ENCODE assay signal across 14 mouse cellular contexts in the genomic region with DNA sequence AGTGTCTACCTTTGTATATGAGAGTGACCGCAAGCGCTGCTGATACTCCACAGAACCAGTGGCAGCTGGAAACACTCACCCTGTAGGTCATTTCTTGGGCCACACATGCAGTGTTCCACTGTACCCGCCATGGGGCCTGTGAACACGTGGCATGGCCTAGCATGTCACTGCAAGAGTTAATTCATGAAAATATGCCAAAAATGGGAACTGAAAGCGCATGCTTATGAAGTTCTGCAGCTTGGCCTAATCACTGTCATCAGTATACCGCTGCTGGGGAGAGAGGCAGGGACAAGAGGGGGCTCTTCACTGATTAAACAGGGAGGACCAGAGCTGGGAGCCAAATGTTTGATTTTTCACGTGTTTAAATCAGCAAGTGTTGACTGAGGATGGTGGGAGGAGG.
A peak's percentile ranks its signal among the peaks of the same experiment; 100 is the strongest.
DNase-seq lines count a peak whose midpoint lies in the region; ATAC-seq lines count a peak whose summit lies in the region.
"Had no signal": no experiment of that assay in that cellular context is flagged by ENCODE, and none has a peak within 500 bp of the region (broad histone marks: within the 10 kb centered on the region; RNA-seq: fewer than 3 reads in every experiment).

No protein-coding gene starts in this region.

- no peak overlapping the region for H3K4me2 ChIP-seq in hindbrain, embryonic 16.5 days (ENCODE audit: low read length)
- no peak overlapping the region for H3K4me2 ChIP-seq in midbrain, embryonic 14.5 days (ENCODE audit: low read length)
- H3K4me2 ChIP-seq in stomach, embryonic 14.5 days (replicated peaks; ENCODE audit: low read depth, low read length): no peak overlapping the region
- H3K4me2 ChIP-seq: liver, embryonic 12.5 days had no signal

- H3K4me3 ChIP-seq in hindbrain, embryonic 10.5 days: no peak overlapping the region
- H3K4me3 ChIP-seq in hindbrain, embryonic 16.5 days (ENCODE audit: low read length): no peak overlapping the region
- no peak overlapping the region for H3K4me3 ChIP-seq in midbrain, embryonic 10.5 days
- H3K4me3 ChIP-seq in midbrain, embryonic 14.5 days (replicated peaks; ENCODE audit: low read depth, low read length): no peak overlapping the region
- no peak overlapping the region for H3K4me3 ChIP-seq in stomach, embryonic 14.5 days (ENCODE audit: low read depth, low read length)
- H3K4me3 ChIP-seq: left cerebral cortex, adult 2 months; liver, embryonic 12.5 days had no signal

- no peaks in the 10 kb centered on the region for H3K27me3 ChIP-seq in hindbrain, embryonic 10.5 days (ENCODE audit: insufficient read depth, poor library complexity, severe bottlenecking)
- no peaks in the 10 kb centered on the region for H3K27me3 ChIP-seq in hindbrain, embryonic 16.5 days (replicated peaks; ENCODE audit: control insufficient read depth, insufficient read depth, low read length)
- H3K27me3 ChIP-seq in midbrain, embryonic 10.5 days (ENCODE audit: low read depth, poor library complexity, severe bottlenecking): no peaks in the 10 kb centered on the region
- H3K27me3 ChIP-seq in midbrain, embryonic 14.5 days (ENCODE audit: control insufficient read depth, insufficient read depth, low read length): no peaks in the 10 kb centered on the region
- no peaks in the 10 kb centered on the region for H3K27me3 ChIP-seq in stomach, embryonic 14.5 days (ENCODE audit: control insufficient read depth, insufficient read depth, low read length)
- H3K27me3 ChIP-seq: liver, embryonic 12.5 days had no signal

- WGBS in hindbrain, embryonic 10.5 days: 86% methylated on average over 7 of the region's 7 CpGs
- WGBS in hindbrain, embryonic 16.5 days: 69% methylated on average over 7 of the region's 7 CpGs
- WGBS in midbrain, embryonic 10.5 days: 85% methylated on average over 7 of the region's 7 CpGs
- 78% methylated on average over 7 of the region's 7 CpGs for WGBS in midbrain, embryonic 14.5 days
- 25% methylated on average over 7 of the region's 7 CpGs for WGBS in stomach, embryonic 14.5 days

- H3K36me3 ChIP-seq in hindbrain, embryonic 10.5 days: no peaks in the 10 kb centered on the region
- no peaks in the 10 kb centered on the region for H3K36me3 ChIP-seq in hindbrain, embryonic 16.5 days (ENCODE audit: control insufficient read depth, insufficient read depth, low read length)
- no peaks in the 10 kb centered on the region for H3K36me3 ChIP-seq in midbrain, embryonic 10.5 days
- H3K36me3 ChIP-seq in midbrain, embryonic 14.5 days (ENCODE audit: control insufficient read depth, insufficient read depth, low read length): no peaks in the 10 kb centered on the region
- no peaks in the 10 kb centered on the region for H3K36me3 ChIP-seq in stomach, embryonic 14.5 days (ENCODE audit: control insufficient read depth, insufficient read depth, low read length)
- H3K36me3 ChIP-seq: liver, embryonic 12.5 days had no signal

- H3K27ac ChIP-seq in hindbrain, embryonic 10.5 days: 0 out of 2 replicates have a peak overlapping the region, but pooled peaks have one; percentile 29
- H3K27ac ChIP-seq in hindbrain, embryonic 16.5 days (ENCODE audit: low read depth, low read length): no peak overlapping the region
- peak overlapping the region; percentile 9; the same call in 1 of the 2 replicates for H3K27ac ChIP-seq in midbrain, embryonic 10.5 days (replicated peaks)
- H3K27ac ChIP-seq in midbrain, embryonic 14.5 days (replicated peaks; ENCODE audit: low read depth, low read length): no peak overlapping the region
- H3K27ac ChIP-seq in stomach, embryonic 14.5 days (ENCODE audit: low read length): peak overlapping the region; percentile 52; the same call in 1 of the 2 replicates
- H3K27ac ChIP-seq: left cerebral cortex, adult 2 months; liver, embryonic 12.5 days had no signal

- no peak overlapping the region for H3K9ac ChIP-seq in hindbrain, embryonic 16.5 days (ENCODE audit: low read depth, low read length)
- no peak overlapping the region for H3K9ac ChIP-seq in midbrain, embryonic 14.5 days (replicated peaks; ENCODE audit: low read length)
- H3K9ac ChIP-seq in stomach, embryonic 14.5 days (replicated peaks; ENCODE audit: low read depth, low read length): no peak overlapping the region
- H3K9ac ChIP-seq: liver, embryonic 12.5 days had no signal

- no peaks in the 10 kb centered on the region for H3K9me3 ChIP-seq in hindbrain, embryonic 10.5 days
- H3K9me3 ChIP-seq in hindbrain, embryonic 16.5 days (ENCODE audit: control insufficient read depth, low read length): no peaks in the 10 kb centered on the region
- H3K9me3 ChIP-seq in midbrain, embryonic 10.5 days (replicated peaks): no peaks in the 10 kb centered on the region
- H3K9me3 ChIP-seq in midbrain, embryonic 14.5 days (ENCODE audit: control insufficient read depth, low read length): no peaks in the 10 kb centered on the region
- H3K9me3 ChIP-seq in stomach, embryonic 14.5 days (ENCODE audit: control insufficient read depth, low read depth, low read length): no peaks in the 10 kb centered on the region
- H3K9me3 ChIP-seq: liver, embryonic 12.5 days had no signal

- ATAC-seq in hindbrain, embryonic 16.5 days: no peak
- no peak for ATAC-seq in midbrain, embryonic 14.5 days (ENCODE audit: low FRiP score, low TSS enrichment)
- peak; percentile 59 for ATAC-seq in granulocyte monocyte progenitor cell, adult 5-6 weeks (replicated peaks; ENCODE audit: poor library complexity, severe bottlenecking)
- peak; percentile 73; the same call in 1 of the 2 replicates for ATAC-seq in stomach, embryonic 14.5 days (ENCODE audit: insufficient number of reproducible peaks, insufficient read depth, low FRiP score, low read depth)
- ATAC-seq: CD4-positive, CD25-positive, alpha-beta regulatory T cell, adult 4 months; liver, embryonic 12.5 days had no signal

- peaks cover 14% of the 10 kb centered on the region for H3K4me1 ChIP-seq in hindbrain, embryonic 10.5 days (replicated peaks)
- H3K4me1 ChIP-seq in hindbrain, embryonic 16.5 days (ENCODE audit: control insufficient read depth, insufficient read depth, low read depth, low read length): no peaks in the 10 kb centered on the region
- H3K4me1 ChIP-seq in midbrain, embryonic 10.5 days: peaks cover 10% of the 10 kb centered on the region
- no peaks in the 10 kb centered on the region for H3K4me1 ChIP-seq in midbrain, embryonic 14.5 days (ENCODE audit: control insufficient read depth, insufficient read depth, low read length)
- H3K4me1 ChIP-seq in stomach, embryonic 14.5 days (ENCODE audit: control insufficient read depth, insufficient read depth, low read length): peaks cover 23% of the 10 kb centered on the region
- H3K4me1 ChIP-seq: liver, embryonic 12.5 days had no signal

- DNase-seq in hindbrain, embryonic 10.5 days (ENCODE audit: low spot score): no peak
- no peak for DNase-seq in midbrain, embryonic 10.5 days (ENCODE audit: low spot score)
- no peak for DNase-seq in midbrain, embryonic 14.5 days
- DNase-seq in adrenal gland, adult 2 months: no peak
- DNase-seq in testis, postnatal 14 days (ENCODE audit: low spot score): no peak
- DNase-seq: cerebellum, adult 9-10 months; kidney, postnatal 14 days; thymus, postnatal 4 days had no signal

Comparison
In these comparisons a context has a peak if more than half of its experiments do, and no peak if none do; other contexts are left out.
1. H3K27ac ChIP-seq: peak in hindbrain, embryonic 10.5 days (single experiment), midbrain, embryonic 10.5 days (single experiment) and stomach, embryonic 14.5 days (single experiment); none in hindbrain, embryonic 16.5 days (single experiment) and midbrain, embryonic 14.5 days (single experiment).
2. ATAC-seq: peak in granulocyte monocyte progenitor cell, adult 5-6 weeks (single experiment) and stomach, embryonic 14.5 days (single experiment); none in hindbrain, embryonic 16.5 days (single experiment) and midbrain, embryonic 14.5 days (single experiment).